Mouse (Mus musculus): ENCODE data around the gene Uggt2. TPM values are rescaled to one million over a fixed set of nuclear protein-coding genes. Genes with fewer than 3 reads are reported as not detected.

Gene Uggt2
- total and polyA plus RNA-seq, 2 experiments: 0.98 to 3.0 TPM

DNA sequence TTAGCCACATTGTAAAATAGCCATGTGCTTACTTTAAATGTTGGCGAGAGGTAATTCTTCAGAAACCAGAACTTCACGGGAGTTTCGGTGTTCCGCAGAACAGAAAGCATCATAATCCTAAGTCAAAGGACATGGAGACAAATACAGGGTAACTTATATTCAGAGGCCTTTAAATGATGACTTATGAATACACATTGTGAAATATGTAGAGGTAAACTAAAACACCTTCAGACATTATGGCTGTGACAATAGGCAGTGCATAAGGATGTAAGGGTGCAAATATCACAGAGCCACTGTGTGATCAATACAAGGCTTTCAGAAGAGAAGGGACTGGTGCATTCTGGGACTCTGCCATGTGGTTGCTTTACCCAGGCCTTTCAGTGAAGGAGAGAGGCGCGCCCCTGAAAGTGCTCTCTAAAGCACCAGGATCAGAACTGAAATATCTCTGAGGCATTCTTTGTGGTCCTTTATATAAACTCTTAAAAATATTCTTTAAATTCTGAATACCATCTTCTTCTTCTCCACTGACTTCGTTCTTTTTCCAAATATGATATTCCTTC is 91.1 kb downstream of the Uggt2 start:
- Histone ChIP-seq H3K36me3 (ENCODE audit: control insufficient read depth, insufficient read depth, low read length) (no peaks in the 10 kb centered on the region), H3K27me3 (ENCODE audit: control insufficient read depth, insufficient read depth, low read length) (no peaks in the 10 kb centered on the region), H3K9ac (ENCODE audit: low read depth, low read length) (no peak overlapping the region), H3K79me2 (ENCODE audit: control insufficient read depth, insufficient read depth, low read length) (no peaks in the 10 kb centered on the region), H3K4me1 (ENCODE audit: control insufficient read depth, insufficient read depth, low read length) (peaks cover 2% of the 10 kb centered on the region; the same call in 1 of the 2 replicates), H3K27ac (replicated peaks; ENCODE audit: insufficient read depth, low read depth, low read length) (0 out of 2 replicates have a peak overlapping the region, but pooled peaks have one; percentile 10), H3K4me3 (ENCODE audit: insufficient read depth, low read depth, low read length) (peak overlapping the region; percentile 49; the same call in 1 of the 2 replicates)
- 41% methylated on average over 7 of the region's 7 CpGs for WGBS
- no peak for DNase-seq (ENCODE audit: extremely low read depth, low read depth, low spot score)
- no peak for TF ChIP-seq POLR2A (IDR thresholded peaks at IDR 0.05; ENCODE audit: extremely low read depth, insufficient read depth, low read length)
- no peak for TF ChIP-seq CTCF (IDR thresholded peaks at IDR 0.05; ENCODE audit: low read depth, low read length)

DNA sequence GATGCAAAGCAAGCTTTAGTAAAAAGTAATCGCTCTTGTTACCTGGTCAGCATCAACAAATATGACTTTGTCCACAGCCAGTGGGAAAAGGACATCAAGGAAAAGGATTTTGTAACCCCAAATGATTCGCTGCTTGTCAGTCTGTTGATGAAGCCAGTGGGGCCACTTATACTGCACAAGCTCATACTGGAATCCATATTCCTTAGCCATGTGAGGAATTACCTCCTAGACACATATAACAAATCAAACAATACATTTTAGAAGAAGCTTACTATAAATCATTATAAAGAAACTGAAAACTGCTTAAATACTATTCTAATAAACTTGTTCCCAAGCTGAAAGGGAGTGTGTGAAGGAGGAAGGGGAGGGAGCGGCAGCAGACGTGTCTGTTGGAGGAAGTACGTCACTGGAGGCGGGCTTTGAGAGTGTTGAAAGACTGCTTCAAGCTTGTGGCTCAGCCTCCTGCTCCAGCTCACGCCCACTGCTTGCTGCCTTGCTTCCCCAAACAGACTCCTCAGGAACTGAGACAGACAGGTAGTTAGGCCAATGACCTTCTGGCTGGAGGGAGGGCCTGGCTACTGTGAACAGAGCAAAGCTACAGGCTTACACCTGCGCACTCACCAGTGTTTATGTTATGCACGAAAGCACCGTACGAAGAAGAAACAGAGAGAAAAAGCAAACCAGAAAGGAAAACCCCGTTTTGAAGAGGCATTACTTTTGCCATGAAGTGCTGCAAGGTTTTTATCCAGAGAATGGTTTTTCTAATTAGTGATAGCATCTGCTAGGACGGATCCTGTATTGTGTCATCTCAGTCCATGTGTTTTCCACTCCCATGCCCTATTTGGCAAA is 91.9 kb downstream of the Uggt2 start:
- H3K27ac ChIP-seq (replicated peaks; ENCODE audit: insufficient read depth, low read depth, low read length): no peak overlapping the region
- peaks cover 2% of the 10 kb centered on the region; the same call in 1 of the 2 replicates for H3K4me1 ChIP-seq (ENCODE audit: control insufficient read depth, insufficient read depth, low read length)
- peak overlapping the region; percentile 74 for H3K4me3 ChIP-seq (ENCODE audit: insufficient read depth, low read depth, low read length)
- no peaks in the 10 kb centered on the region for H3K27me3 ChIP-seq (ENCODE audit: control insufficient read depth, insufficient read depth, low read length)
- H3K9ac ChIP-seq (ENCODE audit: low read depth, low read length): peak overlapping the region; percentile 42; the same call in 1 of the 2 replicates
- H3K36me3 ChIP-seq (ENCODE audit: control insufficient read depth, insufficient read depth, low read length): no peaks in the 10 kb centered on the region
- TF ChIP-seq CTCF (IDR thresholded peaks at IDR 0.05; ENCODE audit: low read depth, low read length) (no peak), POLR2A (IDR thresholded peaks at IDR 0.05; ENCODE audit: extremely low read depth, insufficient read depth, low read length) (0 out of 2 replicates have a peak, but pooled peaks have one; percentile 31)
- H3K79me2 ChIP-seq (ENCODE audit: control insufficient read depth, insufficient read depth, low read length): no peaks in the 10 kb centered on the region
- peak; percentile 100 for DNase-seq (ENCODE audit: extremely low read depth, low read depth, low spot score)
- WGBS: 1% methylated on average over 13 of the region's 13 CpGs

GRCm38 (mm10) chr14:119006441-119007102 is 92.7 kb downstream of the Uggt2 start:
- under 1% methylated on average over 49 of the region's 49 CpGs for WGBS
- TF ChIP-seq POLR2A (IDR thresholded peaks at IDR 0.05; ENCODE audit: extremely low read depth, insufficient read depth, low read length): no peak
- TF ChIP-seq CTCF (IDR thresholded peaks at IDR 0.05; ENCODE audit: low read depth, low read length): no peak
- Histone ChIP-seq H3K4me3 (ENCODE audit: insufficient read depth, low read depth, low read length) (peak overlapping the region; percentile 74), H3K36me3 (ENCODE audit: control insufficient read depth, insufficient read depth, low read length) (no peaks in the 10 kb centered on the region), H3K4me1 (ENCODE audit: control insufficient read depth, insufficient read depth, low read length) (peaks cover 2% of the 10 kb centered on the region; the same call in 1 of the 2 replicates), H3K27me3 (ENCODE audit: control insufficient read depth, insufficient read depth, low read length) (no peaks in the 10 kb centered on the region), H3K9ac (ENCODE audit: low read depth, low read length) (peak overlapping the region; percentile 63), H3K79me2 (ENCODE audit: control insufficient read depth, insufficient read depth, low read length) (no peaks in the 10 kb centered on the region), H3K27ac (replicated peaks; ENCODE audit: insufficient read depth, low read depth, low read length) (no peak overlapping the region)
- peak; percentile 29 for DNase-seq (ENCODE audit: extremely low read depth, low read depth, low spot score)

DNA sequence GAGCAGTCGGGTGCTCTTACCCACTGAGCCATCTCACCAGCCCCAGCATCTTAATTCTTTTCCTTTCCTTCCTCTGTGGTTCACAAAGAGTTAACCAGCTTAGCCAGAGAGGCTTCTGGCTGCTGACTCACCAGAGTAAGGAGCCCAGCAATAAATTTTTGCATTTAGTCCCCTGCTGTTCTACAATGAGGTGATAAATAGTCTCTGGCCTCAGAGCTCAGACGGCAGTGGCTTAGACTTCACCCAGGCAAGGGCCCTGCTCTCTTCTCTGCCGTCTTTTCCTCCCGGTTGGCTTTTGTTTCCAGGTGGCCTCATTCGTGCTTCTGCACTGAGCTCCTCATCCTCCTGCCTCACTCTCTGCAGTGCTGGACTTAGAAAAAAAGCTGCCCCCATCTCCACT is 93.4 kb downstream of the Uggt2 start:
- no peak for DNase-seq (ENCODE audit: extremely low read depth, low read depth, low spot score)
- Histone ChIP-seq H3K36me3 (ENCODE audit: control insufficient read depth, insufficient read depth, low read length) (no peaks in the 10 kb centered on the region), H3K27me3 (ENCODE audit: control insufficient read depth, insufficient read depth, low read length) (no peaks in the 10 kb centered on the region), H3K4me3 (ENCODE audit: insufficient read depth, low read depth, low read length) (no peak overlapping the region), H3K4me1 (ENCODE audit: control insufficient read depth, insufficient read depth, low read length) (peaks cover 2% of the 10 kb centered on the region; the same call in 1 of the 2 replicates), H3K79me2 (ENCODE audit: control insufficient read depth, insufficient read depth, low read length) (no peaks in the 10 kb centered on the region), H3K27ac (replicated peaks; ENCODE audit: insufficient read depth, low read depth, low read length) (no peak overlapping the region), H3K9ac (ENCODE audit: low read depth, low read length) (no peak overlapping the region)
- TF ChIP-seq POLR2A (IDR thresholded peaks at IDR 0.05; ENCODE audit: extremely low read depth, insufficient read depth, low read length) (no peak), CTCF (IDR thresholded peaks at IDR 0.05; ENCODE audit: low read depth, low read length) (no peak)
- WGBS: 35% methylated on average over 5 of the region's 5 CpGs

GRCm38 (mm10) chr14:119003320-119003719 is 95.9 kb downstream of the Uggt2 start:
- Histone ChIP-seq H3K4me3 (ENCODE audit: insufficient read depth, low read depth, low read length) (no peak overlapping the region), H3K9ac (ENCODE audit: low read depth, low read length) (no peak overlapping the region), H3K27ac (replicated peaks; ENCODE audit: insufficient read depth, low read depth, low read length) (no peak overlapping the region), H3K4me1 (ENCODE audit: control insufficient read depth, insufficient read depth, low read length) (peaks cover 2% of the 10 kb centered on the region; the same call in 1 of the 2 replicates), H3K27me3 (ENCODE audit: control insufficient read depth, insufficient read depth, low read length) (no peaks in the 10 kb centered on the region), H3K79me2 (ENCODE audit: control insufficient read depth, insufficient read depth, low read length) (no peaks in the 10 kb centered on the region), H3K36me3 (ENCODE audit: control insufficient read depth, insufficient read depth, low read length) (no peaks in the 10 kb centered on the region)
- peak; percentile 87 for DNase-seq (ENCODE audit: extremely low read depth, low read depth, low spot score)
- TF ChIP-seq CTCF (IDR thresholded peaks at IDR 0.05; ENCODE audit: low read depth, low read length) (peak; percentile 75), POLR2A (IDR thresholded peaks at IDR 0.05; ENCODE audit: extremely low read depth, insufficient read depth, low read length) (no peak)
